In genomic region chr4:105260385-105260784, GRCm38 (mm10) we compare ENCODE assay signal across 22 mouse cellular contexts.
DNase-seq lines count a peak whose midpoint lies in the region; ATAC-seq and TF ChIP-seq lines count a peak whose summit lies in the region.
"Had no signal": no experiment of that assay in that cellular context is flagged by ENCODE, and none has a peak within 500 bp of the region (broad histone marks: within the 10 kb centered on the region; RNA-seq: fewer than 3 reads in every experiment).

No protein-coding gene starts in this region.

- no peak overlapping the region for H3K27ac ChIP-seq in neural tube, embryonic 15.5 days (replicated peaks)
- H3K27ac ChIP-seq in small intestine, adult 2 months (ENCODE audit: insufficient read depth, low read depth, low read length), result peak overlapping the region; percentile 63
- H3K27ac ChIP-seq: gastrocnemius, adult 2 months; heart, embryonic 10.5 days; kidney, postnatal 0 days; layer of hippocampus, adult 2 months; limb, embryonic 15.5 days had no signal

- no peaks in the 10 kb centered on the region for H3K9me3 ChIP-seq in neural tube, embryonic 15.5 days (replicated peaks)
- H3K9me3 ChIP-seq: heart, embryonic 10.5 days; limb, embryonic 15.5 days; megakaryocyte, embryonic 14.5 days had no signal

- no peak overlapping the region for H3K4me3 ChIP-seq in neural tube, embryonic 15.5 days (replicated peaks)
- H3K4me3 ChIP-seq in small intestine, adult 2 months (ENCODE audit: low read depth, low read length), result no peak overlapping the region
- H3K4me3 ChIP-seq: gastrocnemius, adult 2 months; heart, embryonic 10.5 days; layer of hippocampus, adult 2 months; limb, embryonic 15.5 days had no signal

- WGBS in neural tube, embryonic 15.5 days, result 70% methylated on average over 2 of the region's 2 CpGs
- WGBS in small intestine, adult 2 months, result 89% methylated on average over 2 of the region's 2 CpGs

- no peak for ATAC-seq in neural tube, embryonic 15.5 days (ENCODE audit: low FRiP score)
- ATAC-seq: forebrain, embryonic 16.5 days; inflammation-experienced regulatory T-cells, adult 6 months; Patski had no signal

- DNase-seq in neural tube, embryonic 10.5 days (ENCODE audit: extremely low spot score, low spot score), result peak; percentile 45
- peak; percentile 39 for DNase-seq in embryo, embryonic 11.5 days (ENCODE audit: low read depth, low spot score)
- DNase-seq in forelimb bud, embryonic 11.5 days (ENCODE audit: low read depth, low spot score), result peak; percentile 58
- DNase-seq in cerebellum, adult 11-12 months, result no peak
- no peak for DNase-seq in layer of hippocampus, postnatal 25 days (ENCODE audit: extremely low spot score in 1 of 2, low spot score in 1 of 2)
- DNase-seq in layer of hippocampus, adult 9-11 months, result no peak
- DNase-seq: adrenal gland, adult 8-10 months; cerebellum, adult 9-11 months; gastrocnemius, adult 2 months; lung, adult 2 months; spleen, adult 18-20 months; thymus, postnatal 25 days had no signal

- H3K36me3 ChIP-seq in neural tube, embryonic 15.5 days, result no peaks in the 10 kb centered on the region
- H3K36me3 ChIP-seq in small intestine, adult 2 months (ENCODE audit: control insufficient read depth, insufficient read depth, low read length), result no peaks in the 10 kb centered on the region
- H3K36me3 ChIP-seq: heart, embryonic 10.5 days; limb, embryonic 15.5 days had no signal

- TF ChIP-seq CTCF in small intestine, adult 2 months (IDR thresholded peaks at IDR 0.05; ENCODE audit: extremely low read depth, insufficient read length, insufficient replicate concordance, low read depth, low read length), result no peak

- TF ChIP-seq POLR2A in small intestine, adult 2 months (IDR thresholded peaks at IDR 0.05; ENCODE audit: low read depth, low read length), result no peak

- no peaks in the 10 kb centered on the region for H3K4me1 ChIP-seq in neural tube, embryonic 15.5 days
- H3K4me1 ChIP-seq in small intestine, adult 2 months (ENCODE audit: control insufficient read depth, insufficient read depth, insufficient read length, low read length), result peaks cover 21% of the 10 kb centered on the region; the same call in 1 of the 2 replicates

- H3K9ac ChIP-seq in neural tube, embryonic 15.5 days (replicated peaks), result no peak overlapping the region
- H3K9ac ChIP-seq: limb, embryonic 15.5 days had no signal

- H3K4me2 ChIP-seq in neural tube, embryonic 15.5 days, result no peak overlapping the region
- H3K4me2 ChIP-seq: limb, embryonic 15.5 days had no signal

- no peaks in the 10 kb centered on the region for H3K27me3 ChIP-seq in neural tube, embryonic 15.5 days (replicated peaks)
- H3K27me3 ChIP-seq in small intestine, adult 2 months (ENCODE audit: control insufficient read depth, insufficient read depth, low read length), result no peaks in the 10 kb centered on the region
- H3K27me3 ChIP-seq: limb, embryonic 15.5 days; Patski had no signal

Comparison
In these comparisons a context has a peak if more than half of its experiments do, and no peak if none do; other contexts are left out.
1. DNase-seq: peak in neural tube, embryonic 10.5 days (single experiment), embryo, embryonic 11.5 days (single experiment) and forelimb bud, embryonic 11.5 days (single experiment); none in cerebellum, adult 11-12 months (single experiment), layer of hippocampus, postnatal 25 days (0 of 2) and layer of hippocampus, adult 9-11 months (single experiment).